Mouse (Mus musculus) ES-E14 (cell line): Measurements from ENCODE around the gene Thtpa.

Experiments used
- HCFC1 ChIP-seq: IDR thresholded peaks from 2 replicates; pipeline ENCODE4 v1.6.1; 2012; ENCODE audit warnings: low read length, inconsistent platforms, borderline replicate concordance; ENCODE audit not compliant: insufficient read depth
- ZNF384 ChIP-seq: IDR thresholded peaks from 2 replicates; pipeline ENCODE4 v1.6.1; 2012; ENCODE audit warnings: low read depth, low read length, inconsistent platforms

GRCm38 (mm10) chr14:55106990-55107389, 12.4 kb downstream of the Thtpa start:
- TF ChIP-seq ZNF384 (no peak), HCFC1 (no peak)
